Mouse (Mus musculus) spleen, postnatal 14 days (tissue): ENCODE data around the gene Olfr432.
"Not testable (repeated sequence)": the region's sequence is repeated elsewhere in the genome, so short reads cannot be mapped to it uniquely, and the experiment has no call there.

Source experiments
- DNase-seq, 2 experiments: peaks; one replicate each; pipeline ENCODE4 v3.0.0; 2021 to 2022; ENCODE audit warnings: low spot score in 2 of 2

Olfr432 gene

GRCm38 (mm10) chr1:174048893-174049292 lies at the start of gene Olfr432:
Gene Olfr432 (plus strand): TSS chr1:174049205.
- no peak for DNase-seq

GRCm38 (mm10) chr1:174004352-174005109 lies 44.5 kb upstream of the Olfr432 start:
- not testable (repeated sequence) for DNase-seq

- DNase-seq, result not testable (repeated sequence)
Measured at GRCm38 (mm10) chr1:174007050-174007449, 42.0 kb upstream of the Olfr432 start.

- DNase-seq, result no peak
Measured at GRCm38 (mm10) chr1:174031698-174032097, 17.3 kb upstream of the Olfr432 start, which contains the start of gene Ifi205. Gene Ifi205 (minus strand): TSS chr1:174031810.

GRCm38 (mm10) chr1:174035841-174036240 lies 13.2 kb upstream of the Olfr432 start:
- no peak for DNase-seq

- DNase-seq, result no peak
Measured at GRCm38 (mm10) chr1:174038480-174038879, 10.5 kb upstream of the Olfr432 start.

- no peak for DNase-seq
Measured at GRCm38 (mm10) chr1:174040523-174041177, 8.4 kb upstream of the Olfr432 start, which contains the start of gene Olfr433. Gene Olfr433 (plus strand): TSS chr1:174040705.

- DNase-seq, result not testable (repeated sequence)
Measured at GRCm38 (mm10) chr1:174042091-174042884, 6.7 kb upstream of the Olfr432 start.

- DNase-seq, result no peak
Measured at GRCm38 (mm10) chr1:174044431-174044830, 4.6 kb upstream of the Olfr432 start.

- DNase-seq, result not testable (repeated sequence)
Measured at GRCm38 (mm10) chr1:174048227-174048626, 778 bp upstream of the Olfr432 start.

- DNase-seq, result not testable (repeated sequence)
Measured at GRCm38 (mm10) chr1:174049357-174049756, 352 bp downstream of the Olfr432 start.

- no peak for DNase-seq
Measured at GRCm38 (mm10) chr1:174050532-174050931, 1.5 kb downstream of the Olfr432 start.

GRCm38 (mm10) chr1:174051515-174051914 lies 2.5 kb downstream of the Olfr432 start:
- DNase-seq, result no peak

- DNase-seq, result no peak
Measured at GRCm38 (mm10) chr1:174051931-174052536, 3.0 kb downstream of the Olfr432 start.

- DNase-seq, result no peak
Measured at GRCm38 (mm10) chr1:174052981-174053380, 4.0 kb downstream of the Olfr432 start.

- DNase-seq, result no peak
Measured at GRCm38 (mm10) chr1:174055248-174055647, 6.2 kb downstream of the Olfr432 start.

GRCm38 (mm10) chr1:174066305-174066704 lies 17.3 kb downstream of the Olfr432 start, which contains the start of gene Olfr430:
Gene Olfr430 (plus strand): TSS chr1:174066605.
- DNase-seq, result no peak

- no peak for DNase-seq
Measured at GRCm38 (mm10) chr1:174084031-174084430, 35.0 kb downstream of the Olfr432 start, which contains the start of gene Olfr429. Gene Olfr429 (plus strand): TSS chr1:174084331.

- no peak for DNase-seq
Measured at GRCm38 (mm10) chr1:174096591-174096990, 47.6 kb downstream of the Olfr432 start, which contains the start of gene Olfr427. Gene Olfr427 (plus strand): TSS chr1:174096891.

GRCm38 (mm10) chr1:174103735-174104134 lies 54.7 kb downstream of the Olfr432 start:
- DNase-seq, result no peak
